Mouse (Mus musculus): ENCODE measurements around the gene Fgfr2. TPM values are rescaled to one million over a fixed set of nuclear protein-coding genes. Genes with fewer than 3 reads are reported as not detected.

Gene Fgfr2
- polyA plus RNA-seq, 1 experiment from 2014 or later = 11.2 TPM

DNA sequence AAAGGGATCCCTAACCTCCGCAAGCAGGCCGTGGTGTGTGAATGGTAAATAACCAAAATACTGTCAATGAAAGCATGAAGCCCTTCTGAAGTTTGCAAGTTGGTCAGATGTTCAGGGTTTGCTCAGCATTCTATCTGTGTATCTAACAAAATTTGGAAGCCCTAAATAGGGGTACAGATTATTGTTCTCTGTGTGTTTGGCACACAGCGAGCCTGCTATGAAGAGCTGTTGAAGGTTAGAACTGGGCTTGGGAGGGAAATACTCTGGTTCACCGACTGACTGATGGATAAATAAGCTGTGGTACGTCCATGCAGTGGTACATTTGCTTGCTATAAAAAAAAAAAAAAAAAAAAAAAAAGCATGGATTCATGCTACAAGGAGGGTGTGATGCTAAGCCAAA lies 1651.6 kb downstream of the Fgfr2 start:
- Histone ChIP-seq H3K4me1 (ENCODE audit: insufficient read depth) (no peaks in the 10 kb centered on the region), H3K27ac (ENCODE audit: low read depth) (no peak overlapping the region), H3K27me3 (ENCODE audit: insufficient read depth, low read length) (no peaks in the 10 kb centered on the region), H3K9me3 (ENCODE audit: low read length) (no peaks in the 10 kb centered on the region), H3K4me3 (ENCODE audit: low read depth, low read length) (no peak overlapping the region), H3K36me3 (replicated peaks; ENCODE audit: insufficient read depth, low read length) (no peaks in the 10 kb centered on the region), H3K4me2 (ENCODE audit: low read depth, low read length) (no peak overlapping the region), H3K9ac (replicated peaks) (no peak overlapping the region)
- no peak for DNase-seq
- no peak for ATAC-seq
- TF ChIP-seq CTCF (IDR thresholded peaks at IDR 0.05; ENCODE audit: low read depth) (no peak), EP300 (IDR thresholded peaks at IDR 0.05; ENCODE audit: low read depth) (no peak)
- WGBS (ENCODE audit: insufficient replicate concordance) = 68% methylated on average over 5 of the region's 5 CpGs

- TF ChIP-seq CTCF (IDR thresholded peaks at IDR 0.05; ENCODE audit: low read depth) (peak; percentile 56), EP300 (IDR thresholded peaks at IDR 0.05; ENCODE audit: low read depth) (no peak)
- no peaks in the 10 kb centered on the region for H3K27me3 ChIP-seq (ENCODE audit: insufficient read depth, low read length)
- H3K9me3 ChIP-seq (ENCODE audit: low read length) = no peaks in the 10 kb centered on the region
- no peak overlapping the region for H3K9ac ChIP-seq (replicated peaks)
- no peaks in the 10 kb centered on the region for H3K4me1 ChIP-seq (ENCODE audit: insufficient read depth)
- no peak overlapping the region for H3K4me2 ChIP-seq (ENCODE audit: low read depth, low read length)
- no peaks in the 10 kb centered on the region for H3K36me3 ChIP-seq (replicated peaks; ENCODE audit: insufficient read depth, low read length)
- ATAC-seq = no peak
- 61% methylated on average over 3 of the region's 3 CpGs for WGBS (ENCODE audit: insufficient replicate concordance)
- peak; percentile 29 for DNase-seq
- no peak overlapping the region for H3K27ac ChIP-seq (ENCODE audit: low read depth)
- no peak overlapping the region for H3K4me3 ChIP-seq (ENCODE audit: low read depth, low read length)
Observed at GRCm38 (mm10) chr7:131469506-131469905, 1653.6 kb downstream of the Fgfr2 start.

DNA sequence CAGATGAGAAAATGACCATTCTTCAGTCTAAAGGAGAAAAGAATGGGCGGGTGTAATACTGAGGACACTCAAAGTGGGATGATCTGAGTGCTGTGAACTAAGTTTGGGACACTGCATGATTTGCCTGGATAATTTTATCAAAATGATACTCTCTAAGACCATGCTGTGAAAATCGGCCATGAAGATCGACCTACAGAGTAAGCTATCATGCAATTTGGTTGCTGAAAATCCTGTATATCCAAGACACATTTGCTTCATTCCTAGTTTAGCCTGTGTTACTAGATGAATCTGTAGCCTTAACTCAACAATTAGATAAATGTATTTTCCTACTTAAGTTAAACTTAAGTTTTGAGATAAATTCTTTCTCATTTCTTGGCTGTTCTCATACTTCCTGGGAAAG lies 1655.8 kb downstream of the Fgfr2 start:
- DNase-seq (no peak), ATAC-seq (no peak)
- no peaks in the 10 kb centered on the region for H3K27me3 ChIP-seq (ENCODE audit: insufficient read depth, low read length)
- no peak overlapping the region for H3K9ac ChIP-seq (replicated peaks)
- TF ChIP-seq EP300 (IDR thresholded peaks at IDR 0.05; ENCODE audit: low read depth) (no peak), CTCF (IDR thresholded peaks at IDR 0.05; ENCODE audit: low read depth) (no peak)
- H3K4me1 ChIP-seq (ENCODE audit: insufficient read depth) = no peaks in the 10 kb centered on the region
- no peak overlapping the region for H3K4me3 ChIP-seq (ENCODE audit: low read depth, low read length)
- 68% methylated on average over 3 of the region's 3 CpGs for WGBS (ENCODE audit: insufficient replicate concordance)
- no peak overlapping the region for H3K4me2 ChIP-seq (ENCODE audit: low read depth, low read length)
- no peaks in the 10 kb centered on the region for H3K36me3 ChIP-seq (replicated peaks; ENCODE audit: insufficient read depth, low read length)
- H3K9me3 ChIP-seq (ENCODE audit: low read length) = no peaks in the 10 kb centered on the region
- no peak overlapping the region for H3K27ac ChIP-seq (ENCODE audit: low read depth)

DNA sequence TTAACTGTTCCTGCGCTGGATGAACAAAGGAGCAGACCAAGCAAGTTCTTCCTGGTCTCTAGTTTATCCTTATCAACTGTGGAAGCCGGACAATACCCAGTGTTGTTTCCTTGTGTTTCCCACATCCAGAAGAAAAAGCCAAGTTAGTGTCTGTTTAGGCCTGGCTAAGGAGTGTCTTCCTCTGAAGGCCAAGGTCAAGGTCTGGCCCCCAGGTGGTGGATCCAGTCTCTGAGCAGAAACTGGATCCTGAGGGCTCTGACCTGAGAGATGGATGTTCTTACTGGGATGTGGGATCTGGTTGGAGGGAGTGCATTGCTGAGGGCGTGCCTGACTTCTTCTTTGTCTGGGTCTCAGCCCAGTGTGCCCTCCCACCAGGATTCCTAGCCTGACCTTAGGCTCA lies 1657.4 kb downstream of the Fgfr2 start:
- no peaks in the 10 kb centered on the region for H3K9me3 ChIP-seq (ENCODE audit: low read length)
- H3K4me1 ChIP-seq (ENCODE audit: insufficient read depth) = no peaks in the 10 kb centered on the region
- no peak overlapping the region for H3K4me2 ChIP-seq (ENCODE audit: low read depth, low read length)
- no peak overlapping the region for H3K4me3 ChIP-seq (ENCODE audit: low read depth, low read length)
- TF ChIP-seq EP300 (IDR thresholded peaks at IDR 0.05; ENCODE audit: low read depth) = no peak
- WGBS (ENCODE audit: insufficient replicate concordance) = 57% methylated on average over 3 of the region's 3 CpGs
- H3K9ac ChIP-seq (replicated peaks) = no peak overlapping the region
- H3K27me3 ChIP-seq (ENCODE audit: insufficient read depth, low read length) = no peaks in the 10 kb centered on the region
- ATAC-seq (no peak), DNase-seq (no peak)
- H3K36me3 ChIP-seq (replicated peaks; ENCODE audit: insufficient read depth, low read length) = no peaks in the 10 kb centered on the region
- H3K27ac ChIP-seq (ENCODE audit: low read depth) = no peak overlapping the region

GRCm38 (mm10) chr7:131465117-131465601 lies 1658.0 kb downstream of the Fgfr2 start:
- Histone ChIP-seq H3K4me2 (ENCODE audit: low read depth, low read length) (no peak overlapping the region), H3K9ac (replicated peaks) (no peak overlapping the region), H3K9me3 (ENCODE audit: low read length) (no peaks in the 10 kb centered on the region), H3K4me3 (ENCODE audit: low read depth, low read length) (no peak overlapping the region), H3K27me3 (ENCODE audit: insufficient read depth, low read length) (no peaks in the 10 kb centered on the region), H3K36me3 (replicated peaks; ENCODE audit: insufficient read depth, low read length) (no peaks in the 10 kb centered on the region), H3K27ac (ENCODE audit: low read depth) (no peak overlapping the region), H3K4me1 (ENCODE audit: insufficient read depth) (no peaks in the 10 kb centered on the region)
- DNase-seq (no peak), ATAC-seq (no peak)
- no peak for TF ChIP-seq EP300 (IDR thresholded peaks at IDR 0.05; ENCODE audit: low read depth)
- TF ChIP-seq CTCF (IDR thresholded peaks at IDR 0.05; ENCODE audit: low read depth) = no peak
- WGBS (ENCODE audit: insufficient replicate concordance) = 64% methylated on average over 3 of the region's 3 CpGs

GRCm38 (mm10) chr7:131456714-131457113 lies 1666.4 kb downstream of the Fgfr2 start:
- Histone ChIP-seq H3K27me3 (ENCODE audit: insufficient read depth, low read length) (no peaks in the 10 kb centered on the region), H3K4me3 (ENCODE audit: low read depth, low read length) (no peak overlapping the region), H3K4me2 (ENCODE audit: low read depth, low read length) (no peak overlapping the region), H3K36me3 (replicated peaks; ENCODE audit: insufficient read depth, low read length) (no peaks in the 10 kb centered on the region), H3K9me3 (ENCODE audit: low read length) (no peaks in the 10 kb centered on the region), H3K4me1 (ENCODE audit: insufficient read depth) (no peaks in the 10 kb centered on the region), H3K9ac (replicated peaks) (no peak overlapping the region), H3K27ac (ENCODE audit: low read depth) (no peak overlapping the region)
- 80% methylated on average over 5 of the region's 5 CpGs for WGBS (ENCODE audit: insufficient replicate concordance)
- TF ChIP-seq CTCF (IDR thresholded peaks at IDR 0.05; ENCODE audit: low read depth) (no peak), EP300 (IDR thresholded peaks at IDR 0.05; ENCODE audit: low read depth) (no peak)
- no peak for ATAC-seq
- DNase-seq = no peak

DNA sequence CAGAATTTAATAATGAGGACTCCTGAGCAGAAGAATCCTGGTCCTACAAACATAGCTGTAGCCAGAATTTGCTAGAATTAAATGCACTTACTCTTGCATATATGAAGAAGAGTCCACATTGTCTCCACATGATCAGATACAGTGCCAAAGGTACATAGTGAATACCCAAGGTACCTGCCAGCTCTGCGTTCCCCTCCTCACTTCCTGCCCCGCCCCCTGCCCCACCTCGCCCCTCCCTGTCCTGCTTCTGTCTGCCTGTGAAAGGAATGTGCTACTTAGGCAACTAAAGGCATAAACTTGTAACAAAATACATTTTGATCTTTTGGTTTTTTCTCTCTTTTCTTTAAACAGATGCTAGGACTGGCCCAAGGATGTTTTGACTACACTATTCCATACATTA lies 1686.1 kb downstream of the Fgfr2 start:
- DNase-seq (no peak), ATAC-seq (no peak)
- H3K9me3 ChIP-seq (ENCODE audit: low read length) = no peaks in the 10 kb centered on the region
- H3K4me1 ChIP-seq (ENCODE audit: insufficient read depth) = no peaks in the 10 kb centered on the region
- WGBS (ENCODE audit: insufficient replicate concordance) = 62% methylated on average over 3 of the region's 3 CpGs
- no peak overlapping the region for H3K27ac ChIP-seq (ENCODE audit: low read depth)
- H3K36me3 ChIP-seq (replicated peaks; ENCODE audit: insufficient read depth, low read length) = peaks cover 9% of the 10 kb centered on the region; the same call in 1 of the 2 replicates
- H3K9ac ChIP-seq (replicated peaks) = no peak overlapping the region
- no peak overlapping the region for H3K4me3 ChIP-seq (ENCODE audit: low read depth, low read length)
- H3K27me3 ChIP-seq (ENCODE audit: insufficient read depth, low read length) = no peaks in the 10 kb centered on the region
- TF ChIP-seq EP300 (IDR thresholded peaks at IDR 0.05; ENCODE audit: low read depth) (no peak), CTCF (IDR thresholded peaks at IDR 0.05; ENCODE audit: low read depth) (no peak)
- no peak overlapping the region for H3K4me2 ChIP-seq (ENCODE audit: low read depth, low read length)

Measured in liver, postnatal 0 days (tissue).